Mouse (Mus musculus) neural tube, embryonic 14.5 days (tissue): ENCODE measurements around the gene Aprt. TPM values are rescaled to one million over a fixed set of nuclear protein-coding genes. Genes with fewer than 3 reads are reported as not detected.

Source experiments
- ATAC-seq: fragments of 200-750 bp; cut with Nextera tagmentation; 2 replicates; pipeline ENCODE4 v1.8.0; 2017; ENCODE audit warnings: low read depth, mild to moderate bottlenecking, moderate TSS enrichment, moderate library complexity
- H3K27ac ChIP-seq: fragments of 300-500 bp; sonication (generic); 2 replicates; pipeline ENCODE4 v1.5.1; 2014; ENCODE audit warnings: low read depth, mild to moderate bottlenecking, control low read depth, low read length, moderate library complexity, mixed read lengths
- H3K27me3 ChIP-seq: fragments of 300-500 bp; sonication (generic); 2 replicates; pipeline ENCODE4 v1.6.1; 2014; ENCODE audit warnings: low read length; ENCODE audit not compliant: control insufficient read depth, insufficient read depth
- H3K36me3 ChIP-seq: fragments of 300-500 bp; sonication (generic); 2 replicates; pipeline ENCODE4 v1.6.1; 2014; ENCODE audit warnings: low read length, mixed read lengths; ENCODE audit not compliant: control insufficient read depth, insufficient read depth
- H3K4me1 ChIP-seq: fragments of 300-500 bp; sonication (generic); 2 replicates; pipeline ENCODE4 v1.6.1; 2014; ENCODE audit warnings: low read length; ENCODE audit not compliant: control insufficient read depth, insufficient read depth
- H3K4me2 ChIP-seq: fragments of 300-500 bp; sonication (generic); 2 replicates; pipeline ENCODE4 v1.6.1; 2014; ENCODE audit warnings: mild to moderate bottlenecking, low read depth, low read length, control low read depth
- H3K4me3 ChIP-seq: fragments of 300-500 bp; sonication (generic); 2 replicates; pipeline ENCODE4 v1.5.1; 2014; ENCODE audit warnings: low read depth, low read length, control low read depth, mixed read lengths
- H3K9ac ChIP-seq: fragments of 300-500 bp; sonication (generic); replicated peaks from 2 replicates; pipeline ENCODE4 v1.6.1; 2014; ENCODE audit warnings: low read depth, mild to moderate bottlenecking, control low read depth, low read length, mixed read lengths
- H3K9me3 ChIP-seq: fragments of 300-500 bp; sonication (generic); 2 replicates; pipeline ENCODE4 v1.6.1; 2016; ENCODE audit warnings: low read length; ENCODE audit not compliant: control insufficient read depth
- WGBS: fragments of 180-500 bp; shearing (Covaris S2); extraction: QIAGEN DNeasy Blood & Tissue Kit; methylation state at CpG from one replicate; pipeline ENCODE4 v1.1.7; 2014; 5-methylcytosine and 5-hydroxymethylcytosine counted together
- polyA plus RNA-seq: library from polyadenylated mRNA; unstranded; fragments of >200 nt; fragmentation: Nextera tagmentation; extraction: Ambion mirVana; gene quantifications from 2 replicates; pipeline ENCODE4 v1.2.1, GENCODE M21; 2014

Gene Aprt
- 170 and 179 TPM in 2 replicates for polyA plus RNA-seq

- peak; percentile 88 for ATAC-seq
- H3K4me1 ChIP-seq = peaks cover 17% of the 10 kb centered on the region
- H3K27ac ChIP-seq = peak within 1 kb of the TSS; percentile 52
- H3K9me3 ChIP-seq = no peaks in the 10 kb centered on the region
- peak within 1 kb of the TSS; percentile 95 for H3K4me2 ChIP-seq
- no peaks in the 10 kb centered on the region for H3K27me3 ChIP-seq
- H3K9ac ChIP-seq = peak within 1 kb of the TSS; percentile 65
- WGBS = under 1% methylated on average over 39 of the region's 39 CpGs
- H3K4me3 ChIP-seq = peak within 1 kb of the TSS; percentile 60
- 0 out of 2 replicates have a peak, but pooled peaks cover 6% of the 10 kb centered on the region for H3K36me3 ChIP-seq
These were observed at the start of gene Aprt for GRCm38 (mm10) chr8:122576648-122577022. TSS of gene Aprt (minus strand) at chr8:122576909.

GRCm38 (mm10) chr8:122625811-122626210, 49.1 kb upstream of the Aprt start:
- 89% methylated on average over 9 of the region's 9 CpGs for WGBS
- H3K4me2 ChIP-seq = no peak overlapping the region

GRCm38 (mm10) chr8:122624653-122625052, 47.9 kb upstream of the Aprt start:
- 68% methylated on average over 5 of the region's 5 CpGs for WGBS
- ATAC-seq = no peak
- no peaks in the 10 kb centered on the region for H3K27me3 ChIP-seq
- H3K4me1 ChIP-seq = no peaks in the 10 kb centered on the region
- H3K4me3 ChIP-seq = no peak overlapping the region
- H3K4me2 ChIP-seq = no peak overlapping the region
- H3K36me3 ChIP-seq = no peaks in the 10 kb centered on the region; the same call in 1 of the 2 replicates
- no peaks in the 10 kb centered on the region for H3K9me3 ChIP-seq
- no peak overlapping the region for H3K9ac ChIP-seq
- no peak overlapping the region for H3K27ac ChIP-seq

More at GRCm38 (mm10) chr8:122625811-122626210, 49.1 kb upstream of the Aprt start:
- H3K9ac ChIP-seq = no peak overlapping the region
- no peak overlapping the region for H3K27ac ChIP-seq
- H3K9me3 ChIP-seq = no peaks in the 10 kb centered on the region
- no peaks in the 10 kb centered on the region for H3K4me1 ChIP-seq
- H3K4me3 ChIP-seq = no peak overlapping the region
- no peaks in the 10 kb centered on the region for H3K27me3 ChIP-seq
- no peak for ATAC-seq
- H3K36me3 ChIP-seq = peaks cover 10% of the 10 kb centered on the region; the same call in 1 of the 2 replicates

- Histone ChIP-seq H3K4me1 (no peaks in the 10 kb centered on the region), H3K4me2 (no peak overlapping the region), H3K9me3 (no peaks in the 10 kb centered on the region), H3K27me3 (no peaks in the 10 kb centered on the region), H3K9ac (no peak overlapping the region), H3K4me3 (no peak overlapping the region), H3K27ac (no peak overlapping the region), H3K36me3 (no peaks in the 10 kb centered on the region)
- no peak for ATAC-seq
- 91% methylated on average over 17 of the region's 17 CpGs for WGBS
These were observed 47.3 kb upstream of the Aprt start for GRCm38 (mm10) chr8:122623844-122624642.

GRCm38 (mm10) chr8:122622727-122623126, 46.0 kb upstream of the Aprt start, which contains the start of gene Pabpn1l:
TSS of gene Pabpn1l (minus strand) at chr8:122622739.
- Histone ChIP-seq H3K4me1 (peaks cover 5% of the 10 kb centered on the region; the same call in 1 of the 2 replicates), H3K9ac (no peak within 1 kb of the TSS), H3K27ac (no peak within 1 kb of the TSS), H3K36me3 (no peaks in the 10 kb centered on the region), H3K9me3 (no peaks in the 10 kb centered on the region), H3K27me3 (no peaks in the 10 kb centered on the region), H3K4me3 (no peak within 1 kb of the TSS), H3K4me2 (no peak within 1 kb of the TSS)
- ATAC-seq = no peak
- WGBS = 79% methylated on average over 6 of the region's 6 CpGs

GRCm38 (mm10) chr8:122620446-122620845, 43.7 kb upstream of the Aprt start:
- Histone ChIP-seq H3K9me3 (no peaks in the 10 kb centered on the region), H3K36me3 (no peaks in the 10 kb centered on the region), H3K9ac (no peak overlapping the region), H3K27me3 (no peaks in the 10 kb centered on the region), H3K27ac (no peak overlapping the region), H3K4me2 (no peak overlapping the region), H3K4me3 (no peak overlapping the region), H3K4me1 (peaks cover 5% of the 10 kb centered on the region; the same call in 1 of the 2 replicates)
- 35% methylated on average over 5 of the region's 5 CpGs for WGBS
- no peak for ATAC-seq

- ATAC-seq = no peak
- H3K36me3 ChIP-seq = no peaks in the 10 kb centered on the region
- H3K27ac ChIP-seq = no peak overlapping the region
- no peak overlapping the region for H3K4me2 ChIP-seq
- peaks cover 5% of the 10 kb centered on the region; the same call in 1 of the 2 replicates for H3K4me1 ChIP-seq
- 81% methylated on average over 6 of the region's 6 CpGs for WGBS
- H3K9me3 ChIP-seq = no peaks in the 10 kb centered on the region
- no peaks in the 10 kb centered on the region for H3K27me3 ChIP-seq
- no peak overlapping the region for H3K4me3 ChIP-seq
- no peak overlapping the region for H3K9ac ChIP-seq
These were observed 42.1 kb upstream of the Aprt start for GRCm38 (mm10) chr8:122618660-122619378.

GRCm38 (mm10) chr8:122617947-122618546, 41.3 kb upstream of the Aprt start:
- Histone ChIP-seq H3K36me3 (no peaks in the 10 kb centered on the region), H3K9ac (no peak overlapping the region), H3K9me3 (no peaks in the 10 kb centered on the region), H3K27ac (no peak overlapping the region), H3K27me3 (no peaks in the 10 kb centered on the region), H3K4me3 (no peak overlapping the region), H3K4me2 (no peak overlapping the region), H3K4me1 (peaks cover 5% of the 10 kb centered on the region; the same call in 1 of the 2 replicates)
- 34% methylated on average over 5 of the region's 7 CpGs for WGBS
- no peak for ATAC-seq
